Mouse (Mus musculus) small intestine, adult 2 months (tissue): ENCODE data around the gene Dlgap1. TPM values are rescaled to one million over a fixed set of nuclear protein-coding genes. Genes with fewer than 3 reads are reported as not detected.
A peak's percentile ranks its signal among the peaks of the same experiment; 100 is the strongest.

Source experiments
- H3K27ac ChIP-seq: fragments of 200-500 bp; 2 replicates; pipeline ENCODE4 v1.5.1; 2012; ENCODE audit warnings: low read depth, low read length, control low read depth, inconsistent platforms; ENCODE audit not compliant: insufficient read depth
- H3K27me3 ChIP-seq: fragments of 200-500 bp; 2 replicates; pipeline ENCODE4 v1.6.1; 2012; ENCODE audit warnings: mild to moderate bottlenecking, moderate library complexity, low read length, inconsistent platforms; ENCODE audit not compliant: control insufficient read depth, insufficient read depth
- H3K36me3 ChIP-seq: fragments of 200-500 bp; 2 replicates; pipeline ENCODE4 v1.6.1; 2012; ENCODE audit warnings: mild to moderate bottlenecking, low read length, control low read depth, inconsistent platforms; ENCODE audit not compliant: control insufficient read depth, insufficient read depth
- H3K4me1 ChIP-seq: fragments of 200-500 bp; 2 replicates; pipeline ENCODE4 v1.6.1; 2012; ENCODE audit warnings: low read length, inconsistent platforms, mixed read lengths; ENCODE audit not compliant: control insufficient read depth, insufficient read depth, insufficient read length
- H3K4me3 ChIP-seq: fragments of 200-500 bp; 2 replicates; pipeline ENCODE4 v1.5.1; 2012; ENCODE audit warnings: low read depth, mild to moderate bottlenecking, control low read depth, inconsistent platforms, low read length, moderate library complexity
- CTCF ChIP-seq: fragments of 200-500 bp; IDR thresholded peaks from 2 replicates; pipeline ENCODE4 v1.5.1; 2012; ENCODE audit warnings: low read depth, mild to moderate bottlenecking, control low read depth, inconsistent platforms, low read length, moderate library complexity, mixed read lengths; ENCODE audit not compliant: insufficient replicate concordance, insufficient read length; ENCODE audit errors: extremely low read depth
- POLR2A ChIP-seq: fragments of 200-500 bp; IDR thresholded peaks from 2 replicates; pipeline ENCODE4 v1.6.1; 2012; ENCODE audit warnings: low read depth, mild to moderate bottlenecking, control low read depth, inconsistent platforms, low read length, moderate library complexity
- WGBS: fragments of 180-500 bp; shearing (Covaris S2); methylation state at CpG from one replicate; pipeline ENCODE4 v1.1.7; 2018; 5-methylcytosine and 5-hydroxymethylcytosine counted together
- polyA plus RNA-seq: library from polyadenylated mRNA; depleted of rRNA; stranded (reverse); fragments of >200 nt; gene quantifications from 2 replicates; pipeline ENCODE4 v1.2.3, GENCODE M21; 2012

Dlgap1 gene
- polyA plus RNA-seq, 1 experiment = 0.61 TPM

GRCm38 (mm10) chr17:70747731-70748475, 779.0 kb downstream of the Dlgap1 start:
- no peak for TF ChIP-seq CTCF
- no peak for TF ChIP-seq POLR2A

GRCm38 (mm10) chr17:70748476-70748830, 779.6 kb downstream of the Dlgap1 start:
- Histone ChIP-seq H3K36me3 (no peaks in the 10 kb centered on the region), H3K27ac (peak overlapping the region; percentile 94), H3K4me3 (peak overlapping the region; percentile 18; the same call in 1 of the 2 replicates), H3K27me3 (no peaks in the 10 kb centered on the region), H3K4me1 (peaks cover 22% of the 10 kb centered on the region)
- TF ChIP-seq CTCF = no peak
- no peak for TF ChIP-seq POLR2A
- WGBS = 12% methylated on average over 10 of the region's 10 CpGs

More at GRCm38 (mm10) chr17:70747731-70748475, 779.0 kb downstream of the Dlgap1 start:
- H3K27ac ChIP-seq = peak overlapping the region; percentile 94
- H3K27me3 ChIP-seq = no peaks in the 10 kb centered on the region
- 1% methylated on average over 23 of the region's 23 CpGs for WGBS
- peak overlapping the region; percentile 48 for H3K4me3 ChIP-seq
- no peaks in the 10 kb centered on the region for H3K36me3 ChIP-seq
- peaks cover 22% of the 10 kb centered on the region for H3K4me1 ChIP-seq

GRCm38 (mm10) chr17:70748964-70749650, 780.2 kb downstream of the Dlgap1 start:
- TF ChIP-seq POLR2A (no peak), CTCF (no peak)
- no peaks in the 10 kb centered on the region for H3K36me3 ChIP-seq
- H3K27me3 ChIP-seq = no peaks in the 10 kb centered on the region
- 30% methylated on average over 7 of the region's 7 CpGs for WGBS
- H3K27ac ChIP-seq = peak overlapping the region; percentile 94; the same call in 1 of the 2 replicates
- peaks cover 22% of the 10 kb centered on the region for H3K4me1 ChIP-seq
- no peak overlapping the region for H3K4me3 ChIP-seq

DNA sequence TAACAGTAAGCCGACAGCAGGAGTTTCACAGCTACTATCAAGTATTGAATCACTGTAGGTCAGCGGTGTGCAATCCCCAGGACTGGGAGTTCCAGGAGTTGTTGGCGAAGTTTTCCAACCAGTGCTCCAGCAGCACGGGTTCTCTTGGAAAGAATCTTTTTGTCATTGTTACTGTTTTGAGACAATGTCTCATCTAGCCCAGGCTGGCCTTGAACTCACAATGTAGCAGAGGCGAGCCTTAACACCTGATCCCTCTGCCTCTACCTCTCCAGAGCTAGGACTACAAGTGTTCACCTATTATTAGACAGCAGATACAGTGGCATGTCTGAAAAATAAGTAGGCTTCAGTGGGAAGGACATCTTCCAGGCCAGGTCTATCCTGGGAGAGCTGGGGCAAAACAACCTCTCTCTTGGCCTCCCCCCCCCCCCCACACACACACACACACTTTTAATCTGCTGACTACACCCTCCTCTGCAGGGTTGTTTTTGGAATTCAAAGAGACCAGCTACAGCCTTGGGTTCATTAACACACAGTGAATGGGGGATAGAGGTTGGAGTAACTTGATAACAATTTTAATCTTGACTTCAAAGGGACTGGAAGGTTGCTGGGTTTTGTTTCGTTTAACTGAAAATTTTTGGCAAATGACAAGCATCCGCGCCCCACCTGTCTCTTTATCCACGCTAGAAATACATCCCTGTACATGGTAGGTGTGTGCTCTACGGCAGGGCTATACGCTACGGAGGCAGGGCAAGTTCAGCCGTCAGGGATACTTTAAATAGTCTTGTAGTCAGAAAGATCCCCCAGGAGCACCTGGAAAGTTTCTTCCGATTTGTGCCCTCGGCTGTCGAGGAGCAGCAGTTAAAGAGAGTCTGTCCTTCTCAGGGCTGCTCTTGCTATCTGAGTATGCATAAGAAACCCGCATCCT, 781.6 kb downstream of the Dlgap1 start:
- Histone ChIP-seq H3K4me3 (peak overlapping the region; percentile 76; the same call in 1 of the 2 replicates), H3K36me3 (no peaks in the 10 kb centered on the region), H3K27ac (peak overlapping the region; percentile 55), H3K4me1 (peaks cover 22% of the 10 kb centered on the region), H3K27me3 (no peaks in the 10 kb centered on the region)
- TF ChIP-seq CTCF (no peak), POLR2A (no peak)
- WGBS = 31% methylated on average over 17 of the region's 17 CpGs

DNA sequence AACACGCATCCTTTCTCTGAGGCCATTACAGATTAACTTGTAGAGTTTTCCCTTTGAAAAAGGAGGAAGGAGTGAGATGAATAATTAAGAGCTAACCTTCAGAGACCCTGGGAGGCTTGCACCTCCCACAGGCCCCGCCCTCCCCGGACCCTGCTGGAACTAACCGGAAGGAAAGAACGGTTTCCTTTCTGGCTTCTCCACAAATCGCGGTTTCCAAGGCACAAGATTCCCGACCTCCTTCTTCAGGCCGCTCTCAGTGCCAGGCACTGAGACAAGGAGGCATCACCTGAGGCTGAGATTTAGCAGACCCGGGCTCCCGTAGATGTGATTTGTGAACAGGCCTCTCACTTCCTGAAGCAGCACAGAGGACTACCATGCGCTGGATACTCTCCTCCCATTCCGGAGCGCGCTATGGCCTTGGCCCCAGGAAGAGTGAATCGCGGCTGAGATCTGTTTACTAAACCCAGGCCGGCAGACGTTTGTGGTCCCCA, 782.3 kb downstream of the Dlgap1 start:
- TF ChIP-seq POLR2A = peak; percentile 51; the same call in 1 of the 2 replicates
- TF ChIP-seq CTCF = peak; percentile 2; the same call in 1 of the 2 replicates
- WGBS = 2% methylated on average over 19 of the region's 19 CpGs
- no peaks in the 10 kb centered on the region for H3K27me3 ChIP-seq
- H3K4me3 ChIP-seq = peak overlapping the region; percentile 76
- peak overlapping the region; percentile 94 for H3K27ac ChIP-seq
- H3K36me3 ChIP-seq = no peaks in the 10 kb centered on the region
- peaks cover 22% of the 10 kb centered on the region for H3K4me1 ChIP-seq

GRCm38 (mm10) chr17:70751676-70752075, 782.8 kb downstream of the Dlgap1 start:
- Histone ChIP-seq H3K4me1 (peaks cover 20% of the 10 kb centered on the region), H3K4me3 (peak overlapping the region; percentile 76), H3K36me3 (no peaks in the 10 kb centered on the region), H3K27ac (peak overlapping the region; percentile 94), H3K27me3 (no peaks in the 10 kb centered on the region)
- TF ChIP-seq CTCF (no peak), POLR2A (no peak)
- 30% methylated on average over 6 of the region's 6 CpGs for WGBS

GRCm38 (mm10) chr17:70753444-70754032, 784.7 kb downstream of the Dlgap1 start:
- H3K4me1 ChIP-seq = peaks cover 10% of the 10 kb centered on the region
- WGBS = 29% methylated on average over 13 of the region's 13 CpGs
- no peaks in the 10 kb centered on the region for H3K27me3 ChIP-seq
- H3K4me3 ChIP-seq = no peak overlapping the region
- no peaks in the 10 kb centered on the region for H3K36me3 ChIP-seq
- TF ChIP-seq POLR2A (no peak), CTCF (no peak)
- H3K27ac ChIP-seq = peak overlapping the region; percentile 23
